Mouse (Mus musculus): ENCODE measurements around the gene Apoa2. TPM values are rescaled to one million over a fixed set of nuclear protein-coding genes. Genes with fewer than 3 reads are reported as not detected.

Apoa2 gene
- polyA plus RNA-seq, 1 experiment = not detected

GRCm38 (mm10) chr1:171271196-171271595, 46.3 kb downstream of the Apoa2 start:
- 53% methylated on average over 9 of the region's 9 CpGs for WGBS
- no peak overlapping the region; the same call in 1 of the 2 replicates for H3K4me3 ChIP-seq (ENCODE audit: insufficient read depth, low read depth, low read length)
- H3K27ac ChIP-seq (ENCODE audit: insufficient read depth, low read depth, low read length) = no peak overlapping the region
- H3K4me1 ChIP-seq (ENCODE audit: control insufficient read depth, insufficient read depth, low read length) = peaks cover 8% of the 10 kb centered on the region
- no peak for TF ChIP-seq POLR2A (IDR thresholded peaks at IDR 0.05; ENCODE audit: insufficient read depth, low read depth, low read length)
- no peak for TF ChIP-seq CTCF (IDR thresholded peaks at IDR 0.05; ENCODE audit: insufficient read depth, low read depth, low read length)

GRCm38 (mm10) chr1:171271622-171272021, 46.8 kb downstream of the Apoa2 start:
- TF ChIP-seq POLR2A (IDR thresholded peaks at IDR 0.05; ENCODE audit: insufficient read depth, low read depth, low read length) (no peak), CTCF (IDR thresholded peaks at IDR 0.05; ENCODE audit: insufficient read depth, low read depth, low read length) (no peak)
- Histone ChIP-seq H3K27ac (ENCODE audit: insufficient read depth, low read depth, low read length) (no peak overlapping the region), H3K4me3 (ENCODE audit: insufficient read depth, low read depth, low read length) (no peak overlapping the region), H3K4me1 (ENCODE audit: control insufficient read depth, insufficient read depth, low read length) (peaks cover 8% of the 10 kb centered on the region)
- 63% methylated on average over 10 of the region's 10 CpGs for WGBS

GRCm38 (mm10) chr1:171272086-171272485, 47.2 kb downstream of the Apoa2 start:
- WGBS = 83% methylated on average over 3 of the region's 3 CpGs
- TF ChIP-seq POLR2A (IDR thresholded peaks at IDR 0.05; ENCODE audit: insufficient read depth, low read depth, low read length) (no peak), CTCF (IDR thresholded peaks at IDR 0.05; ENCODE audit: insufficient read depth, low read depth, low read length) (no peak)
- no peak overlapping the region for H3K27ac ChIP-seq (ENCODE audit: insufficient read depth, low read depth, low read length)
- no peak overlapping the region for H3K4me3 ChIP-seq (ENCODE audit: insufficient read depth, low read depth, low read length)
- H3K4me1 ChIP-seq (ENCODE audit: control insufficient read depth, insufficient read depth, low read length) = peaks cover 8% of the 10 kb centered on the region

- peaks cover 8% of the 10 kb centered on the region for H3K4me1 ChIP-seq (ENCODE audit: control insufficient read depth, insufficient read depth, low read length)
- 90% methylated on average over 12 of the region's 12 CpGs for WGBS
- no peak overlapping the region for H3K4me3 ChIP-seq (ENCODE audit: insufficient read depth, low read depth, low read length)
- H3K27ac ChIP-seq (ENCODE audit: insufficient read depth, low read depth, low read length) = no peak overlapping the region
- TF ChIP-seq CTCF (IDR thresholded peaks at IDR 0.05; ENCODE audit: insufficient read depth, low read depth, low read length) (no peak), POLR2A (IDR thresholded peaks at IDR 0.05; ENCODE audit: insufficient read depth, low read depth, low read length) (no peak)
Observed at GRCm38 (mm10) chr1:171274171-171274570, 49.3 kb downstream of the Apoa2 start.

GRCm38 (mm10) chr1:171275144-171275734, 50.4 kb downstream of the Apoa2 start:
- no peak overlapping the region for H3K27ac ChIP-seq (ENCODE audit: insufficient read depth, low read depth, low read length)
- no peak overlapping the region for H3K4me3 ChIP-seq (ENCODE audit: insufficient read depth, low read depth, low read length)
- H3K4me1 ChIP-seq (ENCODE audit: control insufficient read depth, insufficient read depth, low read length) = peaks cover 9% of the 10 kb centered on the region
- TF ChIP-seq POLR2A (IDR thresholded peaks at IDR 0.05; ENCODE audit: insufficient read depth, low read depth, low read length) (no peak), CTCF (IDR thresholded peaks at IDR 0.05; ENCODE audit: insufficient read depth, low read depth, low read length) (no peak)
- WGBS = 68% methylated on average over 11 of the region's 11 CpGs

Other genes with a start within 250 kb of the Apoa2 start
- not detected in 2 replicates for gene Fcgr2b, start 248.5 kb upstream of the Apoa2 start, polyA plus RNA-seq (2012; ENCODE audit: insufficient read depth, insufficient read length, low replicate concordance, missing spikeins)
- gene Fcgr4, start 206.1 kb upstream of the Apoa2 start, polyA plus RNA-seq (2012; ENCODE audit: insufficient read depth, insufficient read length, low replicate concordance, missing spikeins) = not detected in 2 replicates
- not detected in 2 replicates for gene Fcgr3, start 160.1 kb upstream of the Apoa2 start, polyA plus RNA-seq (2012; ENCODE audit: insufficient read depth, insufficient read length, low replicate concordance, missing spikeins)
- not detected in 2 replicates for gene Cfap126, start 111.1 kb upstream of the Apoa2 start, polyA plus RNA-seq (2012; ENCODE audit: insufficient read depth, insufficient read length, low replicate concordance, missing spikeins)
- not detected in 2 replicates for gene Sdhc, start 74.5 kb upstream of the Apoa2 start, polyA plus RNA-seq (2012; ENCODE audit: insufficient read depth, insufficient read length, low replicate concordance, missing spikeins)
- gene Mpz, start 74.3 kb upstream of the Apoa2 start, polyA plus RNA-seq (2012; ENCODE audit: insufficient read depth, insufficient read length, low replicate concordance, missing spikeins) = not detected in 2 replicates
- gene Pcp4l1, start 28.8 kb upstream of the Apoa2 start, polyA plus RNA-seq (2012; ENCODE audit: insufficient read depth, insufficient read length, low replicate concordance, missing spikeins) = 326 and 491 TPM in 2 replicates
- gene Nr1i3, start 11.1 kb upstream of the Apoa2 start, polyA plus RNA-seq (2012; ENCODE audit: insufficient read depth, insufficient read length, low replicate concordance, missing spikeins) = not detected in 2 replicates
- gene Tomm40l, start 2.5 kb upstream of the Apoa2 start, polyA plus RNA-seq (2012; ENCODE audit: insufficient read depth, insufficient read length, low replicate concordance, missing spikeins) = not detected in 2 replicates
- gene Fcer1g, start 9.3 kb downstream of the Apoa2 start, polyA plus RNA-seq (2012; ENCODE audit: insufficient read depth, insufficient read length, low replicate concordance, missing spikeins) = not detected in 2 replicates
- not detected in 2 replicates for gene Adamts4, start 25.4 kb downstream of the Apoa2 start, polyA plus RNA-seq (2012; ENCODE audit: insufficient read depth, insufficient read length, low replicate concordance, missing spikeins)
- 704 TPM in 1 of 2 replicates, not detected in the other for gene Ndufs2, start 26.3 kb downstream of the Apoa2 start, polyA plus RNA-seq (2012; ENCODE audit: insufficient read depth, insufficient read length, low replicate concordance, missing spikeins)
- gene B4galt3, start 45.3 kb downstream of the Apoa2 start, polyA plus RNA-seq (2012; ENCODE audit: insufficient read depth, insufficient read length, low replicate concordance, missing spikeins) = not detected in 2 replicates
- gene Ppox, start 56.1 kb downstream of the Apoa2 start, polyA plus RNA-seq (2012; ENCODE audit: insufficient read depth, insufficient read length, low replicate concordance, missing spikeins) = not detected in 2 replicates
- gene Usp21, start 62.9 kb downstream of the Apoa2 start, polyA plus RNA-seq (2012; ENCODE audit: insufficient read depth, insufficient read length, low replicate concordance, missing spikeins) = not detected in 2 replicates
- gene Ufc1, start 70.0 kb downstream of the Apoa2 start, polyA plus RNA-seq (2012; ENCODE audit: insufficient read depth, insufficient read length, low replicate concordance, missing spikeins) = not detected in 2 replicates
- gene Dedd, start 104.1 kb downstream of the Apoa2 start, polyA plus RNA-seq (2012; ENCODE audit: insufficient read depth, insufficient read length, low replicate concordance, missing spikeins) = not detected in 2 replicates
- gene Nit1, start 120.6 kb downstream of the Apoa2 start, polyA plus RNA-seq (2012; ENCODE audit: insufficient read depth, insufficient read length, low replicate concordance, missing spikeins) = not detected in 2 replicates
- gene Pfdn2, start 120.6 kb downstream of the Apoa2 start, polyA plus RNA-seq (2012; ENCODE audit: insufficient read depth, insufficient read length, low replicate concordance, missing spikeins) = not detected in 2 replicates
- gene Klhdc9, start 135.7 kb downstream of the Apoa2 start, polyA plus RNA-seq (2012; ENCODE audit: insufficient read depth, insufficient read length, low replicate concordance, missing spikeins) = not detected in 2 replicates
- gene Nectin4, start 145.0 kb downstream of the Apoa2 start, polyA plus RNA-seq (2012; ENCODE audit: insufficient read depth, insufficient read length, low replicate concordance, missing spikeins) = not detected in 2 replicates
- gene Arhgap30, start 163.9 kb downstream of the Apoa2 start, polyA plus RNA-seq (2012; ENCODE audit: insufficient read depth, insufficient read length, low replicate concordance, missing spikeins) = 90.1 and 98.6 TPM in 2 replicates
- gene Usf1, start 186.3 kb downstream of the Apoa2 start, polyA plus RNA-seq (2012; ENCODE audit: insufficient read depth, insufficient read length, low replicate concordance, missing spikeins) = not detected in 2 replicates
- gene Tstd1, start 193.8 kb downstream of the Apoa2 start, polyA plus RNA-seq (2012; ENCODE audit: insufficient read depth, insufficient read length, low replicate concordance, missing spikeins) = not detected in 2 replicates
- gene F11r, start 212.5 kb downstream of the Apoa2 start, polyA plus RNA-seq (2012; ENCODE audit: insufficient read depth, insufficient read length, low replicate concordance, missing spikeins) = not detected in 2 replicates

All from olfactory bulb, adult 2 months (tissue).